In genomic region chr10:56712611-56713105, GRCm38 (mm10) we compare ENCODE assay signal across 14 mouse cellular contexts.
DNase-seq lines count a peak whose midpoint lies in the region; ATAC-seq and TF ChIP-seq lines count a peak whose summit lies in the region.
"Had no signal": no experiment of that assay in that cellular context is flagged by ENCODE, and none has a peak within 500 bp of the region (broad histone marks: within the 10 kb centered on the region; RNA-seq: fewer than 3 reads in every experiment).

No protein-coding gene starts in this region.

- TF ChIP-seq CTCF in gastrocnemius, adult 2 months (IDR thresholded peaks at IDR 0.05) = no peak

- ATAC-seq in embryonic facial prominence, embryonic 12.5 days (ENCODE audit: insufficient number of reproducible peaks, insufficient read depth, low FRiP score, low TSS enrichment) = peak; percentile 35; the same call in 1 of the 2 replicates
- 0 out of 2 replicates have a peak, but pooled peaks have one; percentile 30 for ATAC-seq in midbrain, embryonic 13.5 days
- no peak for ATAC-seq in forebrain, embryonic 16.5 days
- ATAC-seq: liver, postnatal 0 days had no signal

- H3K9ac ChIP-seq in embryonic facial prominence, embryonic 12.5 days = no peak overlapping the region
- no peak overlapping the region for H3K9ac ChIP-seq in midbrain, embryonic 13.5 days (replicated peaks)
- no peak overlapping the region for H3K9ac ChIP-seq in forebrain, embryonic 16.5 days (replicated peaks; ENCODE audit: low read depth, low read length)
- H3K9ac ChIP-seq: limb, embryonic 13.5 days; liver, postnatal 0 days had no signal

- no peak for DNase-seq in embryonic facial prominence, embryonic 10.5 days (ENCODE audit: low spot score)
- DNase-seq in midbrain, embryonic 10.5 days (ENCODE audit: low spot score) = no peak
- peak; percentile 54 for DNase-seq in retina, embryonic 14.5 days (ENCODE audit: low spot score)
- DNase-seq in gastrocnemius, adult 2 months = no peak
- DNase-seq in cerebellum, adult 9-10 months = no peak
- DNase-seq: cerebellum, adult 8-10 months; heart, postnatal 36 days; liver, postnatal 0 days; thymus, adult 18-20 months had no signal

- no peaks in the 10 kb centered on the region for H3K27me3 ChIP-seq in embryonic facial prominence, embryonic 12.5 days
- no peaks in the 10 kb centered on the region for H3K27me3 ChIP-seq in embryonic facial prominence, embryonic 10.5 days (replicated peaks; ENCODE audit: low read depth, poor library complexity, severe bottlenecking)
- no peaks in the 10 kb centered on the region for H3K27me3 ChIP-seq in midbrain, embryonic 13.5 days
- no peaks in the 10 kb centered on the region for H3K27me3 ChIP-seq in midbrain, embryonic 10.5 days (ENCODE audit: low read depth, poor library complexity, severe bottlenecking)
- H3K27me3 ChIP-seq in forebrain, embryonic 16.5 days (replicated peaks; ENCODE audit: control insufficient read depth, insufficient read depth, low read length) = no peaks in the 10 kb centered on the region
- H3K27me3 ChIP-seq: limb, embryonic 13.5 days had no signal

- no peak overlapping the region for H3K27ac ChIP-seq in embryonic facial prominence, embryonic 12.5 days
- H3K27ac ChIP-seq in embryonic facial prominence, embryonic 10.5 days (replicated peaks) = no peak overlapping the region
- H3K27ac ChIP-seq in midbrain, embryonic 13.5 days = no peak overlapping the region
- no peak overlapping the region for H3K27ac ChIP-seq in midbrain, embryonic 10.5 days (replicated peaks)
- H3K27ac ChIP-seq in forebrain, embryonic 16.5 days (ENCODE audit: low read length) = no peak overlapping the region
- H3K27ac ChIP-seq in gastrocnemius, adult 2 months = no peak overlapping the region
- H3K27ac ChIP-seq: limb, embryonic 13.5 days; macrophage had no signal

- WGBS in embryonic facial prominence, embryonic 12.5 days = 30% methylated on average over 7 of the region's 7 CpGs
- 38% methylated on average over 7 of the region's 7 CpGs for WGBS in embryonic facial prominence, embryonic 10.5 days
- 25% methylated on average over 7 of the region's 7 CpGs for WGBS in midbrain, embryonic 13.5 days
- WGBS in midbrain, embryonic 10.5 days = 41% methylated on average over 7 of the region's 7 CpGs
- 8% methylated on average over 7 of the region's 7 CpGs for WGBS in forebrain, embryonic 16.5 days

- H3K9me3 ChIP-seq in embryonic facial prominence, embryonic 12.5 days = no peaks in the 10 kb centered on the region
- H3K9me3 ChIP-seq in embryonic facial prominence, embryonic 10.5 days = no peaks in the 10 kb centered on the region
- no peaks in the 10 kb centered on the region for H3K9me3 ChIP-seq in midbrain, embryonic 13.5 days
- no peaks in the 10 kb centered on the region for H3K9me3 ChIP-seq in midbrain, embryonic 10.5 days (replicated peaks)
- no peaks in the 10 kb centered on the region for H3K9me3 ChIP-seq in forebrain, embryonic 16.5 days (ENCODE audit: control insufficient read depth, low read length)
- H3K9me3 ChIP-seq: limb, embryonic 13.5 days had no signal

- intact Hi-C loops in gastrocnemius, adult 2 months (cut with DNase I) = no loop called here

- no peaks in the 10 kb centered on the region for H3K36me3 ChIP-seq in embryonic facial prominence, embryonic 12.5 days
- no peaks in the 10 kb centered on the region for H3K36me3 ChIP-seq in embryonic facial prominence, embryonic 10.5 days (replicated peaks)
- H3K36me3 ChIP-seq in midbrain, embryonic 13.5 days = no peaks in the 10 kb centered on the region
- no peaks in the 10 kb centered on the region for H3K36me3 ChIP-seq in midbrain, embryonic 10.5 days
- no peaks in the 10 kb centered on the region for H3K36me3 ChIP-seq in forebrain, embryonic 16.5 days (ENCODE audit: control insufficient read depth, insufficient read depth)
- H3K36me3 ChIP-seq: limb, embryonic 13.5 days had no signal

- H3K4me2 ChIP-seq in embryonic facial prominence, embryonic 12.5 days (replicated peaks) = no peak overlapping the region
- H3K4me2 ChIP-seq in midbrain, embryonic 13.5 days (replicated peaks) = no peak overlapping the region
- 0 out of 2 replicates have a peak overlapping the region, but pooled peaks have one; percentile 7 for H3K4me2 ChIP-seq in forebrain, embryonic 16.5 days (ENCODE audit: low read length)
- H3K4me2 ChIP-seq: limb, embryonic 13.5 days had no signal

- no peaks in the 10 kb centered on the region for H3K4me1 ChIP-seq in embryonic facial prominence, embryonic 12.5 days
- peaks cover 9% of the 10 kb centered on the region for H3K4me1 ChIP-seq in embryonic facial prominence, embryonic 10.5 days
- peaks cover 9% of the 10 kb centered on the region for H3K4me1 ChIP-seq in midbrain, embryonic 13.5 days (replicated peaks)
- H3K4me1 ChIP-seq in midbrain, embryonic 10.5 days = peaks cover 9% of the 10 kb centered on the region
- no peaks in the 10 kb centered on the region; the same call in 1 of the 2 replicates for H3K4me1 ChIP-seq in forebrain, embryonic 16.5 days (replicated peaks; ENCODE audit: control insufficient read depth, insufficient read depth, low read length)
- H3K4me1 ChIP-seq: limb, embryonic 13.5 days had no signal

- no peak overlapping the region for H3K4me3 ChIP-seq in embryonic facial prominence, embryonic 12.5 days
- H3K4me3 ChIP-seq in embryonic facial prominence, embryonic 10.5 days = no peak overlapping the region
- no peak overlapping the region for H3K4me3 ChIP-seq in midbrain, embryonic 13.5 days (replicated peaks)
- H3K4me3 ChIP-seq in midbrain, embryonic 10.5 days = no peak overlapping the region
- no peak overlapping the region for H3K4me3 ChIP-seq in forebrain, embryonic 16.5 days (replicated peaks; ENCODE audit: low read length)
- no peak overlapping the region for H3K4me3 ChIP-seq in gastrocnemius, adult 2 months
- H3K4me3 ChIP-seq: limb, embryonic 13.5 days had no signal
